Mouse (Mus musculus): ENCODE measurements around the gene Aspa.
A peak's percentile ranks its signal among the peaks of the same experiment; 100 is the strongest.
"Not testable (repeated sequence)": the region's sequence is repeated elsewhere in the genome, so short reads cannot be mapped to it uniquely, and the experiment has no call there.

Gene Aspa

DNA sequence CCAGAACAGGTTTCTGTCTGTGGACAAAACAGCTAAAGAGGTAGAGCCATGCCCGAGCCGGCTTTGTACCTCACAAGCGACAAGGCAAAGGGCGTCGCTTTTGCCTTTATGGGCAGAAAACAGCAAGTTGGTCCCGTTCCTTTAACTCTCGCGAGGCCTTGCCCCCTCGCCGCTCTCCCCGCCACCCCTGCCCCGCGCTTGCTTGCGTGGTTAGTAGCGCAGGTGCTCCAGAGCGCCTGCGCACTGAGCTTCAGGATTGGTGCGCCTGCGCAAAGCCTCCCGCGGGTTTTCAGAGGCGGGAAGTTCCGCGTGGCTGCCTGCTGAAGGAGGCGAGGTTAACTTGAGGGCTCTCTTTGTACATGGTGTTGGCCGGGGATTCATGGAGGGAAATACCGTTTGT, at the start of gene Aspa, which contains the start of the genes Gm49340 and Spata22:
Gene Aspa, minus strand, starts transcription at position 155 of the 400 bp plus-strand sequence.
Gene Gm49340, plus strand, starts transcription at position 300 of the 400 bp plus-strand sequence.
Gene Spata22, plus strand, starts transcription at position 300 of the 400 bp plus-strand sequence.
- DNase-seq = no peak

- no peak for DNase-seq
Measured at GRCm38 (mm10) chr11:73370946-73371345, 41.5 kb upstream of the Aspa start, which contains the start of gene Olfr376. Gene Olfr376, plus strand, starts transcription at chr11:73371246.

DNA sequence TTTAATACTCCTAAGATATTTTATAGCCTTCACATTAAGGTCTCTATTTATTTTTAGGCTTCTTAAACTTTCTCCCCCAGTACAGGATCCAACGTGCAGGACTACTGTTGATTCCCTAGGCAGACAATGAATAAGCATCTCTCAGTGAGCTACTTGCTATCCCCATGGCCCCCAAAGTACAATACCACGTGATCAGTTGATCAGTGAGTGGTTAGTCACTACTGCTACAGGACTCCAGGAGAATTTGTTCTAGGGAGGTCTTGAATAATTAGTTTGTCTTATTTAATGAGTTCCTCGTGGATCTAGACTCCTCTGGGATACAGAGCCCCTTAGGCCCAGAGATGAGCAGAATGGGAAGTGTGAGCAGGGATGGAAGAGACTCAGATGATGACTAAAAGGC, 21.1 kb upstream of the Aspa start, which contains the start of gene Olfr20:
Gene Olfr20, plus strand, starts transcription at position 301 of the 400 bp plus-strand sequence.
- no peak for DNase-seq

GRCm38 (mm10) chr11:73336919-73337318, 7.5 kb upstream of the Aspa start:
- DNase-seq = no peak

DNA sequence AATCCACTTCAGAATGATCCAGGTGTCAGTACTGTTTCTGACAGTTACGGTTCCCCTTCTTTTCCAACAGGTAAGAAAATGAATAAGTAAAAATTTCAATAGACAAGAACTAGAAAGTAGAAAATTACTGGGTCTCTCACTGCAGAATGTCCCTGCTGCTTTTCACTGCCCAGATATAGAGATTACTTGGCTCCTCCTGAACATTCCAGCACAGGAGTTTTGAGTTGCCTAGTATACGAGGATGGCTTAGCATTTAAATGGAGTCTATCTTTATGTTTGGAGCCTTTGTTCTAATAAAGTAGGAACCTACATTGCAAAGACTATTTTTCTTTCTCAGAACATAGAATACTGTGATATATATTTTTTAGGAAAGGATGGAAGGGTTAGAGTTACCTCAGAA, 4.0 kb upstream of the Aspa start:
- no peak for DNase-seq

DNA sequence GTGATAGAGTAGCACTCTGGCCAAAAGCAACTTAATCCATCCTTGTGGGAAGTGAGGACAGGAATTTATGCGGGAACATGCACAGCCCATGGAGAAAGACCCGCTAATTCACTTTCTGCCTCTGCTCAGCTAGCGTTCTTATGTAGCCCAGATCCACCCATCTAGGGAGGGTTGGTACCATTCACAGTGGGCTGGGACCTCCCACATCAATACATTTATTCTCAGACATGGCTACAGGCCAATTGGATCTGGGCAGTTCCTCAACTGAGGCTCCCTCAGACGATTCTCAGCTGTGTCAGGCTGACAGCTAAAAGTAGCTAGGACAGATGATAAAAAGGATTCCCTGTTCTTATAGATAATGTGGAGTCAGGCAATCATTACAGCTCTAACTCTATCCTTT, 2.0 kb downstream of the Aspa start:
- DNase-seq = no peak

DNA sequence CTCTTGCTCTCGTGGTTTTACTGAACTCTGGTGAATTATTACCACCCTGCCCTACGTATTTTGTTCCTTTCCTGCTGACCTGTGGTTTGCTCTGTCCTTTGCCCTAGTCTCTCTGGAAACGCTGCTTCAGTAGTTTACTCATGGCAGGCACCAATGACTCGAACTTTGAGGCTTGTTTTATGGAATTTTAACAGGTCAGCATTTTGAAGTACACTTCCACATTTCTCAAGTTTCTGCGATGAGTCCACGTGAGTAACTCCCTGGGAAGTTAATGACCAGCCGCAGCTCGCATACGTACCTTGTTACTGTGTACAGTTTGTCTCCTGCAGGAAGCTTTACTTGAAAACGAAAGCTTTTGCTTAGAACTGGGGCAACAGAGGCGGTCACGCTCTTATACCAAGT, 2.9 kb downstream of the Aspa start:
- DNase-seq = no peak

DNA sequence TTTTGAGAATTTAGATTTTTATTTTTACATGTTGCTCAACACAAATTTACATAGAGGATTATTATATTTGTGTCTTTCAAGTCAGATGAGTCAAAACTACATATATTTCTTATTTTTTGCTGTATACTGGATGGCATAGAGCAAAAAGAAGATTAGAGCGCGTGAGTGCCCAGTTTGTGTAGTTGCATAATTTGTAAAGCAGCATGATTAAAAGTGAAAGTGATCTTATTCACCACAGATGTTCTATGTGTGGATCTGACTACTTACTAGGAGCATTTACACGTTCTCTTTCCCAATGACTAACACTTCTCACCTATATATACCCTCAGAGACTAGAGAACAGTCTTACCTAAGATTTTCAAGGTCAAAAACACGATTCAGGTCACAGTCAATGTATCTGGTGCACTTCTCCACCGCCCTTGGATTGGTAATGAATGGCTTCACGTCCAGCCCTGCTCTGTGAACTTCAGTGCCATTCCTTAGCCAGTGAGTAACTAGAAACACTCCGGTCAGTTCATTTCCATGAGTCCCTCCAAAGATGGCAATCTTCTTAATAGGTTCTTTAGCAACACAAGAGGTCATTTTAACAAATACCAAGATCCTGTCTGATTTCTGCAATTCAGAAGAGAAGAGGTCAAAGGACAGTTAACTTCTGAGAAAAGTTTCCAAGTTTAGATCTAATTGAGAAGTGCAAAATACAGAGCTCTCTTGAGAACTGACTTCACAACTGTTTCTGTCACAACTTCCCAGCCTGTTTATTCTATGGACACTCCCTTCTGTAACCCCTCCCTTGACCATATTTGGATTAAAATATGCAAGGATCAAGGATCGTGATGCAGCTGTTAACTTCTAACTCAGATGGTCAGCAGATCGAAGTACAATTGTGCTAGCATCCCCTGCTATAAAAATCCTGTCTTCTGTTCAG, 5.2 kb downstream of the Aspa start:
- DNase-seq = no peak

GRCm38 (mm10) chr11:73321064-73321463, 8.3 kb downstream of the Aspa start:
- not testable (repeated sequence) for DNase-seq

DNA sequence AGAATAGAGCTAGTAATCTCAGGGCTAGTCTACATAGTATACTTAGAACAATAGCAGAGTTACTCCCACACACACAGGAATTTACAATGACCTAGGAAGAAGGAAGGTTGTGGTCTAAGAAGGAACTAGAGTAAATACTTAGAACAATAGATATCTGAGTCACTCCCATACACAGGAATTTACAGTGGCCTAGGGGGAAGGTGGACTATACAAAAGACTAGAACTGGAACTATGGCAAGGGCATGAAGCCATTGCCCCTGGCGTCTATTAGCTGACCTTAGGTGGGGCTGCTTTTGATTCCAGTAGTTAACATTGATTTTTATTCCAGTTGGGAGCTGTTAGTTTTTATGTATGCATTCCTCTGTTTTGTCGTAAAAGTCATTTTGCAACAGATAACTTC, 10.8 kb downstream of the Aspa start:
- DNase-seq = not testable (repeated sequence)

- DNase-seq = no peak
Measured at GRCm38 (mm10) chr11:73315961-73316360, 13.4 kb downstream of the Aspa start.

GRCm38 (mm10) chr11:73303123-73303522, 26.3 kb downstream of the Aspa start:
- DNase-seq = no peak

GRCm38 (mm10) chr11:73289621-73290020, 39.8 kb downstream of the Aspa start:
- no peak for DNase-seq

- peak; percentile 15 for DNase-seq
Measured at GRCm38 (mm10) chr11:73284351-73284750, 45.0 kb downstream of the Aspa start.

- no peak for DNase-seq
Measured at GRCm38 (mm10) chr11:73283926-73284325, 45.5 kb downstream of the Aspa start.

DNA sequence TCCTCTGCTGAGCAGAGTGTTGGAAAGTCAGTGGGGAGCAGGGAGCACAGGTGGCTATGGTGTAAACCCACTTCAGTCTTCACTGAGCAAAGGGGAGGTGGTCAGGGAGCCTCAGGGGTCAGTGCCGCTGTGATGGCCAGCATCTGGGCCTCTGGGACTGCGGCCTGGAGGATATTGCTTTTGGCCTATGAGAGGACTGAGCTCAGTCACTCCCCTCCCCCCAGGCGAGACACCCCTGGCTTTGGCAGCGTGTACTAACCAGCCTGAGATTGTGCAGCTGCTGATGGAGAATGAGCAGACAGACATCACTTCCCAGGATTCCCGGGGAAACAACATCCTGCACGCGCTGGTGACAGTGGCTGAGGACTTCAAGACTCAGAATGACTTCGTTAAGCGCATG, 46.0 kb downstream of the Aspa start:
- DNase-seq = peak; percentile 7

GRCm38 (mm10) chr11:73281528-73282027, 47.8 kb downstream of the Aspa start:
- DNase-seq = peak; percentile 56

DNA sequence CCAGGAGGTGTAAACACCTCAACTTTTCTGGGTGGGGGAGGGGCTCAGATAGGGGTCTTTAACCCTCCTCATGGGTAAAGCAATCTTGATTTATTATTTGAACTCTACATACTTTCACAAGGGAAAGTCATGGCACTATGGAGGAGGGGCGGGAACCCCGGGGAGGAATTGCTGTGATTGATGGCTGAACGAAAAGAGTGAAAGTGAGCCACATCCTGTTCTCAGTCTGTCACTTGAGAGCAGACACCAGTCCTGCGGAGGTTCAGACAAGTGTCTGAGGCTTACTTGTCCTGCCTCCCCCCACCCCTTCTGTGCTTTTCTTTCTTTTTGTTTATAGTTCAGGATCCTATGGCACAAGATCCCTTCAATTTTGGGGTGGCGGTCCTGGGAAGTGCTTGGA, 48.7 kb downstream of the Aspa start:
- DNase-seq = no peak

DNA sequence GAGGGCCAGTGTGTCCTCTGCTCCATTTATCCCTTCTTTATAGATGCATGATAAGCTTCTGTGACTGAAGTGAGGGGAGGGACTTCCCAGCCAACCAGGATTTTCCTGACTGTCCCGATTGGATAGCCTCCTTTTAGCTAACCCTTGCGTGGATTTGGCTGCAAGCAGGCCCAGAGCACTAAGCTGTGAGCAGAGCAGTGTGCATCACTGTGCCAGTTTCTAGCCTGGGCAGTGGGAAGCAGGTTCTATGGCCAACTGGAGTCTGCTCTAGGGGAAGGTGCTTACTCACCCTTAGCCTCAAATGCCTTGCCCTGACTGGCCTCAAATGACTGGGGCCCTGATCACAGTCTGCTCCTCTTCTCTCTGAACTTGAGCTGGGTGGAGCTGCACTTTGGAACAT, 54.6 kb downstream of the Aspa start:
- no peak for DNase-seq

DNA sequence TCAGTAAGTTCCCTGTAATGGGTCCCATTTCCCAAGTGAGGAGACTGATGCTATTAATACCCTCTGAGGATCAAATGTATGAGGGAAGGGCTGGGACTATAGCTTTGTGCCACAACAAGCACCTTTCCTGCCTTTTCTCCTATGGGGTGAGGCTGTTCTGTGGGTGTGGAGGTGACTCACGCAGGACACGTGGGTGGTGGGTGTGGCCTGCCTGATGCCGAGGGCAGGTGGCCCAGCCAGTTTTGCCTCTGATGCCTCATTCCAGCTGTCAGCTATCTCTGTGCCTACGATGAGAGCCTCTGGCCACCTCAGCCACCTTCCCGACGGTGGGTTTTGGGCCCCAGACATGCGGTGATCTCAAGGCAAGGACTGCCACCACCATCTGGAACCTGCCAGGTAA, 62.1 kb downstream of the Aspa start, which contains the start of gene Trpv3:
Gene Trpv3, plus strand, starts transcription at position 122 of the 400 bp plus-strand sequence.
- DNase-seq = no peak

DNA sequence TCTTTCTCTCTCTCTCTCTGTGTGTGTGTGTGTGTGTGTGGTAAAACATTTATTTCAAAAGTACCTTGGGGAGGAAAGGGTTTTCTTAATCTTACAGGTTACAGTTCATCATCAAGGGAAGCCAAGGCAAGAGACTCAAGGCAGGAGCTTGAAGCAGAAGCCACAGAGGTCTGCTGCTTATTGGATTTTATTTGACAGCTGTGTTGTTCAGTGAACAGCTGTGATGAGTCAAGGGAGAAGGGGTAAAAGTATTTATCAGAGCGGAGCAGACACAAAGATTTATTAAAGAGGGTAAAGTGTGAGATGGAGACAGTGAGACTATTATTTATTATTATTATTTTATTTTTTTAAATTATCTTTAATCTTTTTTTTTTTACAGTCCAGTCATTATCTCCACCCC, 68.0 kb downstream of the Aspa start:
- DNase-seq = no peak

GRCm38 (mm10) chr11:73260457-73260856, 68.9 kb downstream of the Aspa start:
- no peak for DNase-seq

GRCm38 (mm10) chr11:73258664-73259063, 70.7 kb downstream of the Aspa start:
- DNase-seq = no peak

DNA sequence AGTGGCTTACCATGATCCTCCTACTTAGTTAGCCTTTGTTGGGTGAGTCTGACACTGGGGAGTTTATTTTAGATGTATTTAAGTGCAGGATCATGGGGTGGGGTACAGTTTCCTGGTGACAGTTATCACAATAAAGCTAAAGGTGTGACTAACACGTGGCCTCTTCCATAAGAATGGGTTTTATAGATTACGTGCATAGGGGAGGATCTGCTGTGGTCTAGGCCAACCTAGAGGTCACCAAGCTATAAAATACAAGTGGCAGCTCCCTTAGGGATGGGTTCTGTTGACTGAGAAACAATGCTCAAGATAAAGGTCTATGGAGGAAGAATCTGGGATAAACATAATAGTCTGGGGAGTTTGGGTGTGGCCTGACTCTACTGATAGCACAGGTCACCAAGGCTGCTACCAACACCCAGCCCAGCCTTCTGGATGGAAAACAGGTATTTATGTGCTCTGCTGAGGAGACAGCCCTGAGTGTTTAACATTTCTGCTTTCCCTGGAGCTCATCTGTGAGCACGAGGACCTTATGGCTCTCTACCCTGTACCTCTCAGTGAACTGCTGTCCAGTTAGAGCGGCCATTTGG, 71.9 kb downstream of the Aspa start:
- no peak for DNase-seq
